ENCODE assay signal across 27 mouse cellular contexts in genomic region chr3:96152611-96153010, GRCm38 (mm10). TPM values are rescaled to one million over a fixed set of nuclear protein-coding genes. Genes with fewer than 3 reads are reported as not detected.
DNase-seq lines count a peak whose midpoint lies in the region; ATAC-seq lines count a peak whose summit lies in the region.
"Had no signal": no experiment of that assay in that cellular context is flagged by ENCODE, and none has a peak within 500 bp of the region (broad histone marks: within the 10 kb centered on the region; RNA-seq: fewer than 3 reads in every experiment).

No protein-coding gene starts in this region.

- no peaks in the 10 kb centered on the region for H3K9me3 ChIP-seq in intestine, embryonic 14.5 days (ENCODE audit: control insufficient read depth, low read length)
- H3K9me3 ChIP-seq in intestine, embryonic 16.5 days (ENCODE audit: control insufficient read depth, low read length): no peaks in the 10 kb centered on the region
- H3K9me3 ChIP-seq: embryonic facial prominence, embryonic 10.5 days; embryonic facial prominence, embryonic 13.5 days; forebrain, embryonic 12.5 days; forebrain, embryonic 15.5 days; heart, embryonic 10.5 days; hindbrain, embryonic 12.5 days; hindbrain, embryonic 15.5 days; intestine, embryonic 15.5 days had no signal

- peaks cover 74% of the 10 kb centered on the region for H3K36me3 ChIP-seq in intestine, embryonic 14.5 days (ENCODE audit: control insufficient read depth, insufficient read depth, low read length)
- peaks cover 9% of the 10 kb centered on the region; the same call in 1 of the 2 replicates for H3K36me3 ChIP-seq in intestine, embryonic 16.5 days (ENCODE audit: control insufficient read depth, insufficient read depth, low read length)
- peaks cover 17% of the 10 kb centered on the region; the same call in 1 of the 2 replicates for H3K36me3 ChIP-seq in macrophage (ENCODE audit: inconsistent target)

- H3K4me2 ChIP-seq in intestine, embryonic 14.5 days (ENCODE audit: low read length): no peak overlapping the region
- H3K4me2 ChIP-seq in intestine, embryonic 16.5 days (ENCODE audit: low read depth, low read length): no peak overlapping the region
- H3K4me2 ChIP-seq: embryonic facial prominence, embryonic 13.5 days; forebrain, embryonic 12.5 days; forebrain, embryonic 15.5 days; hindbrain, embryonic 12.5 days; hindbrain, embryonic 15.5 days; intestine, embryonic 15.5 days had no signal

- ATAC-seq in intestine, embryonic 14.5 days (replicated peaks; ENCODE audit: low FRiP score, low TSS enrichment, low read depth): no peak
- ATAC-seq in intestine, embryonic 16.5 days: no peak
- ATAC-seq: CD4-positive, CD25-positive, alpha-beta regulatory T cell, adult 4 months; forebrain, embryonic 15.5 days; intestine, embryonic 15.5 days had no signal

- no peaks in the 10 kb centered on the region for H3K79me2 ChIP-seq in macrophage (ENCODE audit: inconsistent target)

- H3K4me1 ChIP-seq in intestine, embryonic 14.5 days (replicated peaks; ENCODE audit: control insufficient read depth, insufficient read depth, low read length): no peaks in the 10 kb centered on the region
- H3K4me1 ChIP-seq in intestine, embryonic 16.5 days (ENCODE audit: control insufficient read depth, insufficient read depth, low read length): no peaks in the 10 kb centered on the region
- H3K4me1 ChIP-seq: embryonic facial prominence, embryonic 10.5 days; embryonic facial prominence, embryonic 13.5 days; forebrain, embryonic 12.5 days; forebrain, embryonic 15.5 days; heart, embryonic 10.5 days; hindbrain, embryonic 12.5 days; hindbrain, embryonic 15.5 days; intestine, embryonic 15.5 days had no signal

- H3K27me3 ChIP-seq in intestine, embryonic 14.5 days (replicated peaks; ENCODE audit: control insufficient read depth, insufficient read depth, low read length): no peaks in the 10 kb centered on the region
- no peaks in the 10 kb centered on the region for H3K27me3 ChIP-seq in intestine, embryonic 16.5 days (replicated peaks; ENCODE audit: control insufficient read depth, insufficient read depth, low read length)
- H3K27me3 ChIP-seq: embryonic facial prominence, embryonic 13.5 days; forebrain, embryonic 12.5 days; forebrain, embryonic 15.5 days; hindbrain, embryonic 12.5 days; hindbrain, embryonic 15.5 days; intestine, embryonic 15.5 days had no signal

- H3K4me3 ChIP-seq in intestine, embryonic 14.5 days (ENCODE audit: low read depth, low read length): no peak overlapping the region
- H3K4me3 ChIP-seq in intestine, embryonic 16.5 days (ENCODE audit: low read length): no peak overlapping the region
- no peak overlapping the region for H3K4me3 ChIP-seq in macrophage (ENCODE audit: inconsistent target)
- H3K4me3 ChIP-seq: embryonic facial prominence, embryonic 10.5 days; embryonic facial prominence, embryonic 13.5 days; erythroblast, embryonic 14.5 days; forebrain, embryonic 12.5 days; forebrain, embryonic 15.5 days; heart, adult 2 months; heart, embryonic 10.5 days; hindbrain, embryonic 12.5 days; hindbrain, embryonic 15.5 days; intestine, embryonic 15.5 days had no signal

- no peak overlapping the region for H3K9ac ChIP-seq in intestine, embryonic 14.5 days (ENCODE audit: low read length)
- no peak overlapping the region for H3K9ac ChIP-seq in intestine, embryonic 16.5 days (ENCODE audit: low read depth, low read length)
- H3K9ac ChIP-seq: embryonic facial prominence, embryonic 13.5 days; forebrain, embryonic 12.5 days; forebrain, embryonic 15.5 days; hindbrain, embryonic 12.5 days; hindbrain, embryonic 15.5 days; intestine, embryonic 15.5 days had no signal

- no peak overlapping the region for H3K27ac ChIP-seq in intestine, embryonic 14.5 days (ENCODE audit: low read depth)
- H3K27ac ChIP-seq in intestine, embryonic 16.5 days (ENCODE audit: low read length): no peak overlapping the region
- H3K27ac ChIP-seq in macrophage: peak overlapping the region; percentile 44; the same call in 1 of the 2 replicates
- H3K27ac ChIP-seq: embryonic facial prominence, embryonic 10.5 days; embryonic facial prominence, embryonic 13.5 days; forebrain, embryonic 12.5 days; forebrain, embryonic 15.5 days; heart, adult 2 months; heart, embryonic 10.5 days; hindbrain, embryonic 12.5 days; hindbrain, embryonic 15.5 days; intestine, embryonic 15.5 days had no signal

- DNase-seq in intestine, embryonic 14.5 days (ENCODE audit: low spot score): peak; percentile 4
- DNase-seq in right cerebral cortex, adult 2 months (ENCODE audit: low spot score in 2 of 2): peak; percentile 27 to 41
- DNase-seq in right cerebral cortex, postnatal 10 days (ENCODE audit: low spot score in 2 of 2): no peak
- DNase-seq in lung, postnatal 10 days: no peak
- DNase-seq in embryo, embryonic 10 days (ENCODE audit: low spot score): no peak
- DNase-seq: adrenal gland, adult 2 months; adrenal gland, postnatal 14 days; cerebellum, adult 11 months; cerebellum, adult 2 months; cerebellum, adult 9-11 months; cerebellum, postnatal 25 days; embryo, embryonic 11 days; gastrocnemius, postnatal 25 days; heart, adult 2 months had no signal

- WGBS in intestine, embryonic 14.5 days: 87% methylated on average over 5 of the region's 5 CpGs
- 89% methylated on average over 5 of the region's 5 CpGs for WGBS in intestine, embryonic 16.5 days
- WGBS in macrophage (ENCODE audit: missing documents): 94% methylated on average over 4 of the region's 5 CpGs

RNA-seq across cellular contexts. Expression of gene Mtmr11, which starts 9.2 kb away (rescaled TPM):
- 27.7 and 28.8 TPM in 2 replicates for polyA plus RNA-seq in intestine, embryonic 14.5 days (2014; fragmentation: Nextera tagmentation; extraction: Ambion mirVana)
- 24.5 TPM in 2 replicates for polyA plus RNA-seq in intestine, embryonic 16.5 days (2015; fragmentation: Nextera tagmentation; extraction: Ambion mirVana)
- 10 to 100 TPM in 4 of 26 experiments, 1 to 10 TPM in 22; 1.1 to 21.1 (median 5.5) TPM for total RNA-seq in macrophage (2018; cell fraction: chromatin; rRNA removed)
- total RNA-seq in macrophage (2018; cell fraction: cytosol; rRNA removed): 1 to 10 TPM in 17 of 26 experiments, under 1 TPM in 9; 0.48 to 2.3 (median 1.2) TPM
- total RNA-seq in macrophage (2018; cell fraction: nucleus; rRNA removed): 10 to 100 TPM in 4 of 26 experiments, 1 to 10 TPM in 21, under 1 TPM in 1; 0.93 to 13.2 (median 3.1) TPM
- polyA plus RNA-seq in macrophage (2018): 1.2 to 2.4 TPM (median 1.8 TPM) in 3 replicates
- total RNA-seq: hematopoietic stem cell, adult 5-6 weeks had no signal
- polyA plus RNA-seq: erythroblast, embryonic 14.5 days had no signal

RNA-seq across cellular contexts. Expression of gene Sf3b4, which starts 19.5 kb away (rescaled TPM):
- 184 and 195 TPM in 2 replicates for polyA plus RNA-seq in intestine, embryonic 14.5 days (2014; fragmentation: Nextera tagmentation; extraction: Ambion mirVana)
- 142 and 154 TPM in 2 replicates for polyA plus RNA-seq in intestine, embryonic 16.5 days (2015; fragmentation: Nextera tagmentation; extraction: Ambion mirVana)
- 10 to 100 TPM in 23 of 26 experiments, 1 to 10 TPM in 3; 7.2 to 24.3 (median 16.3) TPM for total RNA-seq in macrophage (2018; cell fraction: chromatin; rRNA removed)
- total RNA-seq in macrophage (2018; cell fraction: cytosol; rRNA removed): 10 to 100 TPM; 47.3 to 67.0 (median 56.0) TPM
- total RNA-seq in macrophage (2018; cell fraction: nucleus; rRNA removed): 10 to 100 TPM in 25 of 26 experiments, 1 to 10 TPM in 1; 9.5 to 40.7 (median 21.6) TPM
- polyA plus RNA-seq in macrophage (2018): 57.6 to 99.3 TPM (median 68.9 TPM) in 3 replicates

RNA-seq across cellular contexts. Expression of gene Sv2a, which starts 28.3 kb away (rescaled TPM):
- 6.5 and 8.3 TPM in 2 replicates for polyA plus RNA-seq in intestine, embryonic 14.5 days (2014; fragmentation: Nextera tagmentation; extraction: Ambion mirVana)
- 3.2 and 3.4 TPM in 2 replicates for polyA plus RNA-seq in intestine, embryonic 16.5 days (2015; fragmentation: Nextera tagmentation; extraction: Ambion mirVana)
- 1 to 10 TPM in 6 of 26 experiments, under 1 TPM in 13, not detected in 7; 0.15 to 4.0 (median 0.76) TPM for total RNA-seq in macrophage (2018; cell fraction: chromatin; rRNA removed)
- 1 to 10 TPM in 1 of 26 experiments, under 1 TPM in 24, not detected in 1; 0.03 to 1.6 (median 0.23) TPM for total RNA-seq in macrophage (2018; cell fraction: cytosol; rRNA removed)
- 1 to 10 TPM in 11 of 26 experiments, under 1 TPM in 14, not detected in 1; 0.12 to 5.0 (median 0.76) TPM for total RNA-seq in macrophage (2018; cell fraction: nucleus; rRNA removed)
- 0.12 to 1.4 TPM (median 0.29 TPM) in 3 replicates for polyA plus RNA-seq in macrophage (2018)
- polyA plus RNA-seq: erythroblast, embryonic 14.5 days had no signal

RNA-seq across cellular contexts. Expression of gene Otud7b, which starts 48.3 kb away (rescaled TPM):
- 14.0 and 14.8 TPM in 2 replicates for polyA plus RNA-seq in intestine, embryonic 14.5 days (2014; fragmentation: Nextera tagmentation; extraction: Ambion mirVana)
- polyA plus RNA-seq in intestine, embryonic 16.5 days (2015; fragmentation: Nextera tagmentation; extraction: Ambion mirVana): 14.7 and 15.5 TPM in 2 replicates
- total RNA-seq in macrophage (2018; cell fraction: chromatin; rRNA removed): 100 to 1,000 TPM in 2 of 26 experiments, 10 to 100 TPM in 24; 22.7 to 133 (median 45.4) TPM
- 10 to 100 TPM in 25 of 26 experiments, 1 to 10 TPM in 1; 9.8 to 27.5 (median 15.3) TPM for total RNA-seq in macrophage (2018; cell fraction: cytosol; rRNA removed)
- total RNA-seq in macrophage (2018; cell fraction: nucleus; rRNA removed): 10 to 100 TPM; 15.6 to 56.0 (median 25.7) TPM
- polyA plus RNA-seq in macrophage (2018): 9.7 to 10.5 TPM (median 10.4 TPM) in 3 replicates

Comparison
In these comparisons a context has a peak if more than half of its experiments do, and no peak if none do; other contexts are left out.
1. DNase-seq: peak in intestine, embryonic 14.5 days (single experiment) and right cerebral cortex, adult 2 months (2 of 2); none in right cerebral cortex, postnatal 10 days (0 of 2), lung, postnatal 10 days (single experiment) and embryo, embryonic 10 days (single experiment).